Mouse (Mus musculus): ENCODE measurements around the gene Wiz. TPM values are rescaled to one million over a fixed set of nuclear protein-coding genes. Genes with fewer than 3 reads are reported as not detected.

Gene Wiz
- total RNA-seq, 2 experiments from 2014 or later, result 45.9 to 48.4 TPM

GRCm38 (mm10) chr17:32356766-32357760 is 32.2 kb downstream of the Wiz start:
- H3K27ac ChIP-seq, result no peak overlapping the region; the same call in 1 of the 2 replicates
- TF ChIP-seq CTCF (IDR thresholded peaks at IDR 0.05), result no peak
- H3K4me3 ChIP-seq, result no peak overlapping the region
- intact Hi-C loops (cut with DNase I), result no loop called here
- no peak for DNase-seq (ENCODE audit: extremely low spot score in 1 of 2, low spot score in 2 of 2)

- Histone ChIP-seq H3K27ac (no peak overlapping the region), H3K4me3 (no peak overlapping the region)
- DNase-seq (ENCODE audit: extremely low spot score in 1 of 2, low spot score in 2 of 2), result no peak
- intact Hi-C loops (cut with DNase I), result no loop called here
- TF ChIP-seq CTCF (IDR thresholded peaks at IDR 0.05), result no peak
Measured at GRCm38 (mm10) chr17:32356281-32356680, 33.0 kb downstream of the Wiz start.

- TF ChIP-seq CTCF (IDR thresholded peaks at IDR 0.05), result no peak
- no peak overlapping the region for H3K27ac ChIP-seq
- DNase-seq (ENCODE audit: extremely low spot score in 1 of 2, low spot score in 2 of 2), result no peak
- intact Hi-C loops (cut with DNase I), result no loop called here
- H3K4me3 ChIP-seq, result no peak overlapping the region
Measured at GRCm38 (mm10) chr17:32355031-32355430, 34.2 kb downstream of the Wiz start.

GRCm38 (mm10) chr17:32354211-32354610 is 35.0 kb downstream of the Wiz start:
- peak in 1 of 2 experiments; percentile 9 for DNase-seq (ENCODE audit: extremely low spot score in 1 of 2, low spot score in 2 of 2)
- Histone ChIP-seq H3K4me3 (no peak overlapping the region), H3K27ac (peak overlapping the region; percentile 32)
- TF ChIP-seq CTCF (IDR thresholded peaks at IDR 0.05), result no peak
- intact Hi-C loops (cut with DNase I), result no loop called here

DNA sequence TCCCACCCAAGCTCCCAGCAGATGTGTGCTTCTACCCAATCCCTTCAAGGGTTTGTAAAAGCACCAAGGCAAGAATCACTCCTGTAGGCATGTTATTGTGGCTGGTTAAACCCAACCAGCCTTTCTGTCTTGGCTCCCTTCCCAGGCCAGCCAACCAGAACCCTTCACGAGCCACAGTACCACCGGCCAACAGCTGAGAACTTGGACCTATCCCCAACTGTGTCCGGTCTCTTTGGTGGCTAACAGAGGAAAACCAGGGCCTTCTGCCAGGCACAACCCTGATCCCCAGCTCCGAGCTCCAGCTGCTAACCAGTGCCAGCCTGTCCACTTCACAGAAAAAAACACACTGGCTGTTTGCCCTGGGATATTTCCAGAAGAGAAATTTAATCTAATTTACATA is 35.5 kb downstream of the Wiz start:
- H3K27ac ChIP-seq, result peak overlapping the region; percentile 32; the same call in 1 of the 2 replicates
- intact Hi-C loops (cut with DNase I), result no loop called here
- DNase-seq (ENCODE audit: extremely low spot score in 1 of 2, low spot score in 2 of 2), result peak; percentile 41 to 66
- no peak for TF ChIP-seq CTCF (IDR thresholded peaks at IDR 0.05)
- H3K4me3 ChIP-seq, result no peak overlapping the region

- no peak overlapping the region for H3K27ac ChIP-seq
- intact Hi-C loops (cut with DNase I), result no loop called here
- peak in 1 of 2 experiments; percentile 6 for DNase-seq (ENCODE audit: extremely low spot score in 1 of 2, low spot score in 2 of 2)
- H3K4me3 ChIP-seq, result no peak overlapping the region
- TF ChIP-seq CTCF (IDR thresholded peaks at IDR 0.05), result no peak
Measured at GRCm38 (mm10) chr17:32351726-32352125, 37.5 kb downstream of the Wiz start.

DNA sequence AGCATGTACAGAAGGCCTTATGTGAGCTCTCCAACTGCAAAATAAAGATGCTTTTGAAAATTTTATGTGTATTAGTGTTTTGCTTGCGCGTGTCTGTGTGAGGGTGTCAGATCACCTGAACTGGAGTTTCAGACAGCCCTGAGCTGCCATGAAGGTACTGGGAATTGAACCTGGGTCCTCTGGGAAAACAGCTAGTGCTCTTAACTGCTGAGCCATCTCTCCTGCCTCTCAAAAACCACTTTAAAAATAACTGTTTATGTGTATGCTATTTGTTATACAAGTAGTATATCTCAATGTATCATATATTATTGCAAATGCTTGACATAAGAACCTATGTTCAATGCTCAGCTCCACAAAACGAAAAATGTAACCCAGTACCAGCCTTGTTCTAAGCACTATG is 38.0 kb downstream of the Wiz start:
- intact Hi-C loops (cut with DNase I), result no loop called here
- no peak overlapping the region; the same call in 1 of the 2 replicates for H3K4me3 ChIP-seq
- no peak for TF ChIP-seq CTCF (IDR thresholded peaks at IDR 0.05)
- no peak overlapping the region; the same call in 1 of the 2 replicates for H3K27ac ChIP-seq
- peak in 1 of 2 experiments; percentile 8 for DNase-seq (ENCODE audit: extremely low spot score in 1 of 2, low spot score in 2 of 2)

DNA sequence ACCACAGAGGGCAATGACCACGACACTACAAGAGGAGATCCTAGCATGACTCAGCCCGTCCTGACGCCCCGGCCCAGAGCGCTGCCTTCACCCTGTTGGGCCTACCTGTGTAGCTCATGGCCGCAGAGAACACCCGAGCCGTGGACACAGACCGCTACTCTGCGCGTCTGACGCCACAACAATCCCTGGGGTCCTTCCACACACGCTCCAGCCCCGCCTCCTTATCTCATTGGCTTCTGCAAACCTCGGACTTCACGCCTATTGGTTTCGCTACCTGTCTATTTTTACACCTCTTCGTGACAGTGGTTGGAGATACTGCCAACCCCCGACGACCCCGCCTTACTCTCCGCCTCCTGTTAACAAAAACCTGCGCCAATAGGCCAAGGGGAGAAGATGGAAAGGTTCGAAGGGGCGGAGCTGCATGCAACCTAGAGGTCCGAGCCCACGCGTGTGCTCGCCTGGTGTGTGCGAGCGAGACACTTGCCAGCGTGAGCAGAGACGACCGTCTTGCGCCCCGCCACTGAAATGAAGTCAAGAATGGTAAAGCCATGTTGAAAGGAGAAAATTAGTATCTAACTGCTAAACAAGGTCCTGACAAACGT is 38.8 kb downstream of the Wiz start, which contains the start of gene Akap8l:
Gene Akap8l (minus strand): TSS at position 226 of the 602 bp plus-strand sequence.
- Histone ChIP-seq H3K4me3 (peak within 1 kb of the TSS; percentile 93), H3K27ac (peak within 1 kb of the TSS; percentile 95)
- DNase-seq (ENCODE audit: extremely low spot score in 1 of 2, low spot score in 2 of 2), result peak; percentile 94 to 97
- TF ChIP-seq CTCF (IDR thresholded peaks at IDR 0.05), result no peak; the same call in 1 of the 2 replicates
- intact Hi-C loops (cut with DNase I), result no loop called here

DNA sequence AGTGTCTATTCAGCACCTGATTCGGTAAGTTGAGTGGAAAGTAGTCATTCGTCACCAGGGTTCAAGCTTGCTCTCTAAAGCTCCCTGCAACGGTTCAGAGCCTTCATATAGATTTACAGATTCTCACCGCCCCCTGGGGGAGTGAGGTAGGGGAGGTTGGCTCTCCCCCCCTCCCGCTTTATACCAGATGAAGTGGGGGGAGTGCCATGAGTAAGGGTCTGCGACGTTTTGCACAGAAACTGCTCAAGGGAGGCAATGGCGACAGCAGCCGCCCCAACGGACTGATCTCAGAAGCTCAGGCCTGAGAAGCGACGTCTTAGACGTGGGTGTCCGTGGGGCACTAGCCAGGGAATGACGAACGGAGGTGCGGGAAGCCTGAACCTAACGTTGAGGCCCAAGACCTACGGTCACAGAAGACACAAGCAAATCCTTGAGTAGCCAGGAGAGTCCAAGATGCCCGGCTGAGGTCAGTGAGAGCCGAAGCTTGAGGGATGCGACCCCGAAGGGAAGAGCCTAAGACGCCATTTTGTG is 39.3 kb downstream of the Wiz start:
- H3K4me3 ChIP-seq, result peak overlapping the region; percentile 93
- TF ChIP-seq CTCF (IDR thresholded peaks at IDR 0.05), result no peak
- peak overlapping the region; percentile 95 for H3K27ac ChIP-seq
- DNase-seq (ENCODE audit: extremely low spot score in 1 of 2, low spot score in 2 of 2), result peak in 1 of 2 experiments; percentile 61
- intact Hi-C loops (cut with DNase I), result loop anchor here (1.0 to 2.0 kb wide), 3 partner anchors 39 to 144 kb away; partner anchors contain the start of gene Wiz

GRCm38 (mm10) chr17:32349037-32349732 is 40.1 kb downstream of the Wiz start:
- peak overlapping the region; percentile 95 for H3K27ac ChIP-seq
- DNase-seq (ENCODE audit: extremely low spot score in 1 of 2, low spot score in 2 of 2), result no peak
- intact Hi-C loops (cut with DNase I), result loop anchor here (1.0 to 2.0 kb wide), 3 partner anchors 40 to 145 kb away; partner anchors contain the start of gene Wiz
- peak overlapping the region; percentile 93 for H3K4me3 ChIP-seq
- peak; percentile 92 for TF ChIP-seq CTCF (IDR thresholded peaks at IDR 0.05)

GRCm38 (mm10) chr17:32348406-32348805 is 40.8 kb downstream of the Wiz start:
- DNase-seq (ENCODE audit: extremely low spot score in 1 of 2, low spot score in 2 of 2), result no peak
- Histone ChIP-seq H3K27ac (no peak overlapping the region), H3K4me3 (peak overlapping the region; percentile 93)
- no peak for TF ChIP-seq CTCF (IDR thresholded peaks at IDR 0.05)
- intact Hi-C loops (cut with DNase I), result loop anchor here (2.0 kb wide), 1 partner anchor 84 kb away; no protein-coding TSS in a partner anchor
